Mouse (Mus musculus): ENCODE results near the gene Plrg1.

GRCm38 (mm10) chr3:83099651-83100050, 44.3 kb downstream of the Plrg1 start:
- no peak for TF ChIP-seq CTCF (IDR thresholded peaks at IDR 0.05; ENCODE audit: extremely low read depth, insufficient read depth, insufficient read length, insufficient replicate concordance)
- TF ChIP-seq POLR2A (IDR thresholded peaks at IDR 0.05; ENCODE audit: low read depth, low read length): no peak

Measured in spleen, adult 2 months (tissue).